Mouse (Mus musculus) hindbrain, embryonic 13.5 days (tissue): ENCODE results near the gene Tex101. TPM values are rescaled to one million over a fixed set of nuclear protein-coding genes. Genes with fewer than 3 reads are reported as not detected.
"Not testable (repeated sequence)": the region's sequence is repeated elsewhere in the genome, so short reads cannot be mapped to it uniquely, and the experiment has no call there.

ENCODE experiments used
- ATAC-seq: fragments of 200-750 bp; cut with Nextera tagmentation; 2 replicates; pipeline ENCODE4 v1.8.0; 2017; ENCODE audit warnings: moderate TSS enrichment; ENCODE audit not compliant: low FRiP score
- H3K27ac ChIP-seq: fragments of 300-500 bp; sonication (generic); 2 replicates; pipeline ENCODE4 v1.5.1; 2015; ENCODE audit warnings: inconsistent platforms, mild to moderate bottlenecking, moderate library complexity
- H3K27me3 ChIP-seq: fragments of 300-500 bp; sonication (generic); 2 replicates; pipeline ENCODE4 v1.6.1; 2015; ENCODE audit warnings: mild to moderate bottlenecking, inconsistent platforms
- H3K36me3 ChIP-seq: fragments of 300-500 bp; sonication (generic); 2 replicates; pipeline ENCODE4 v1.6.1; 2015; ENCODE audit warnings: mild to moderate bottlenecking, inconsistent platforms
- H3K4me1 ChIP-seq: fragments of 300-500 bp; sonication (generic); replicated peaks from 2 replicates; pipeline ENCODE4 v1.6.1; 2015; ENCODE audit warnings: inconsistent platforms
- H3K4me2 ChIP-seq: fragments of 300-500 bp; sonication (generic); 2 replicates; pipeline ENCODE4 v1.6.1; 2015; ENCODE audit warnings: inconsistent platforms, mild to moderate bottlenecking, moderate library complexity
- H3K4me3 ChIP-seq: fragments of 300-500 bp; sonication (generic); 2 replicates; pipeline ENCODE4 v1.5.1; 2015; ENCODE audit warnings: mild to moderate bottlenecking, inconsistent platforms
- H3K9ac ChIP-seq: fragments of 300-500 bp; sonication (generic); 2 replicates; pipeline ENCODE4 v1.6.1; 2015; ENCODE audit warnings: mild to moderate bottlenecking, inconsistent platforms
- H3K9me3 ChIP-seq: fragments of 300-500 bp; sonication (generic); 2 replicates; pipeline ENCODE4 v1.6.1; 2016; ENCODE audit warnings: inconsistent platforms
- WGBS: fragments of 180-500 bp; shearing (Covaris S2); methylation state at CpG from one replicate; pipeline ENCODE4 v1.1.7; 2015; 5-methylcytosine and 5-hydroxymethylcytosine counted together
- polyA plus RNA-seq: library from polyadenylated mRNA; unstranded; fragments of >200 nt; fragmentation: Nextera tagmentation; extraction: Ambion mirVana; gene quantifications from 2 replicates; pipeline ENCODE4 v1.2.1, GENCODE M21; 2015

Tex101 gene
- not detected in 2 replicates for polyA plus RNA-seq

- H3K9me3 ChIP-seq: no peaks in the 10 kb centered on the region
- no peak within 1 kb of the TSS for H3K4me2 ChIP-seq
- H3K4me3 ChIP-seq: no peak within 1 kb of the TSS
- no peak within 1 kb of the TSS for H3K27ac ChIP-seq
- no peaks in the 10 kb centered on the region for H3K27me3 ChIP-seq
- no peaks in the 10 kb centered on the region for H3K36me3 ChIP-seq
- ATAC-seq: no peak
- H3K9ac ChIP-seq: no peak within 1 kb of the TSS
- H3K4me1 ChIP-seq: no peaks in the 10 kb centered on the region
- WGBS: 93% methylated on average over 9 of the region's 9 CpGs
Measured at GRCm38 (mm10) chr7:24676575-24676974, at the start of gene Tex101. Gene Tex101 (minus strand): TSS chr7:24676675.

GRCm38 (mm10) chr7:24715039-24715438, 38.6 kb upstream of the Tex101 start:
- WGBS: 81% methylated on average over 6 of the region's 6 CpGs
- Histone ChIP-seq H3K27me3 (peaks cover 3% of the 10 kb centered on the region; the same call in 1 of the 2 replicates), H3K9me3 (no peaks in the 10 kb centered on the region), H3K4me3 (no peak overlapping the region), H3K4me2 (no peak overlapping the region), H3K27ac (no peak overlapping the region), H3K36me3 (no peaks in the 10 kb centered on the region), H3K9ac (no peak overlapping the region), H3K4me1 (peaks cover 5% of the 10 kb centered on the region; the same call in 1 of the 2 replicates)
- ATAC-seq: no peak

DNA sequence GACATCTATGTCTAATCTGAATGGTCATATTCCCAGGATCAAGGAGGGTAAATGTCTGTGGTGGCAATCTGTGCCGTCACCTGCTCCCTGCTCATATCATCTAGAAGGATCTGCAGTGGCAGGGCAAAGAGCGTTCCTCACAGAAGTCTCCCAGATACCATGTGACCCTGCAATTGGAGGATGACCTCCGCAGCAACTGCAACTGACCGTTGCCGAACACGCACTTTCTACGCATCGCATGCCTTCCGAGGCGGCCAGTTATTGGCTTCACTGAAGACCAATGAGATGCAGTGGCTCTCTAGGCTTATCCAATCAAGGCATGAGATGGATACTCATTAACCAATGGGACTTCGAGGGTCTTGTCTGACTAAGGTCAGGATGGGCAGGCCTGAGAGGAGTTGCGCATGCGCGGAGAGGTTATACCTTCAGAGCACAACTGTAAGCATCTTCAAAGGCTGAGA, 32.4 kb upstream of the Tex101 start, which contains the start of gene BC049730:
Gene BC049730 (plus strand): TSS at position 411 of the 461 bp plus-strand sequence.
- H3K36me3 ChIP-seq: no peaks in the 10 kb centered on the region
- no peak within 1 kb of the TSS for H3K9ac ChIP-seq
- no peak within 1 kb of the TSS for H3K4me2 ChIP-seq
- no peak within 1 kb of the TSS for H3K4me3 ChIP-seq
- ATAC-seq: no peak
- no peaks in the 10 kb centered on the region for H3K4me1 ChIP-seq
- H3K27ac ChIP-seq: no peak within 1 kb of the TSS
- WGBS: 92% methylated on average over 14 of the region's 14 CpGs
- H3K9me3 ChIP-seq: no peaks in the 10 kb centered on the region
- H3K27me3 ChIP-seq: 0 out of 2 replicates have a peak, but pooled peaks cover 2% of the 10 kb centered on the region

GRCm38 (mm10) chr7:24702841-24703240, 26.4 kb upstream of the Tex101 start:
- not testable (repeated sequence) for H3K4me3 ChIP-seq, H3K4me1 ChIP-seq, H3K4me2 ChIP-seq, H3K27ac ChIP-seq, H3K9me3 ChIP-seq, H3K27me3 ChIP-seq, H3K36me3 ChIP-seq, ATAC-seq, H3K9ac ChIP-seq
- 78% methylated on average over 9 of the region's 9 CpGs for WGBS

- not testable (repeated sequence) for H3K36me3 ChIP-seq, H3K27ac ChIP-seq, H3K9me3 ChIP-seq, ATAC-seq, H3K9ac ChIP-seq, H3K27me3 ChIP-seq, H3K4me3 ChIP-seq, H3K4me2 ChIP-seq, H3K4me1 ChIP-seq
- WGBS: 96% methylated on average over 4 of the region's 4 CpGs
Measured at GRCm38 (mm10) chr7:24697891-24698290, 21.4 kb upstream of the Tex101 start.

GRCm38 (mm10) chr7:24692693-24693092, 16.2 kb upstream of the Tex101 start:
- H3K4me2 ChIP-seq, H3K4me1 ChIP-seq, H3K9me3 ChIP-seq, H3K36me3 ChIP-seq, H3K4me3 ChIP-seq, ATAC-seq, H3K9ac ChIP-seq, H3K27ac ChIP-seq, H3K27me3 ChIP-seq: not testable (repeated sequence)
- WGBS: 87% methylated on average over 3 of the region's 3 CpGs

GRCm38 (mm10) chr7:24687519-24687918, 11.0 kb upstream of the Tex101 start:
- not testable (repeated sequence) for H3K27ac ChIP-seq, ATAC-seq, H3K36me3 ChIP-seq, H3K4me3 ChIP-seq, H3K4me1 ChIP-seq, H3K9ac ChIP-seq, H3K4me2 ChIP-seq, H3K27me3 ChIP-seq, H3K9me3 ChIP-seq
- 86% methylated on average over 10 of the region's 10 CpGs for WGBS

- not testable (repeated sequence) for H3K27me3 ChIP-seq, H3K27ac ChIP-seq, H3K4me2 ChIP-seq, H3K36me3 ChIP-seq, H3K4me1 ChIP-seq, H3K9me3 ChIP-seq, H3K4me3 ChIP-seq, H3K9ac ChIP-seq, ATAC-seq
- 79% methylated on average over 7 of the region's 7 CpGs for WGBS
Measured at GRCm38 (mm10) chr7:24684121-24684520, 7.6 kb upstream of the Tex101 start.

DNA sequence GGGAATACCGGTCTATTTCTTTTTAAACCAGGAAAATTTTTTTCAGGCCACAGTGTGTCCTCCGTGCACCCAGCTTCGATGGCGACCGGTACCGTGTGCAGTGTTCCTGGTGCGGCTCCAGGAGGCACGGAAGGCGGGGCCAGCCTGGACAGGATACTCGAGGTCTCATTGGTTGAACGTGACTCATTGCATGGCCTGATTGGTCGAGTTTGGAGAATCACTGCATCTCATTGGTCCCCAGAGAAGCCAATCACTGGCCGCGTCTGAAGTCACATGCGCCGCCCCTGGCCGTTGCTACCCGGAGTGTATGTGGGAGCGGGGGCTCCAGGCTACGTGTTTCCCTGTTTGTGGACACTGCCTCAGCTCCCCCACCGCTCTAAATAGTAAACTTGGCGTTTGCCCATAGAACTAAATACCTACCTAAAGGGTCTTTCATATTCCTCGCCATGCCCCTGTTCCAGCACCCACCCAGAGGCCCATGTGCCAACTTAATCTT, 4.5 kb downstream of the Tex101 start:
- no peak overlapping the region for H3K27ac ChIP-seq
- no peaks in the 10 kb centered on the region for H3K9me3 ChIP-seq
- no peaks in the 10 kb centered on the region for H3K36me3 ChIP-seq
- no peaks in the 10 kb centered on the region for H3K27me3 ChIP-seq
- WGBS: 94% methylated on average over 23 of the region's 23 CpGs
- no peak overlapping the region for H3K4me3 ChIP-seq
- H3K4me2 ChIP-seq: no peak overlapping the region
- H3K9ac ChIP-seq: no peak overlapping the region
- ATAC-seq: no peak
- no peaks in the 10 kb centered on the region for H3K4me1 ChIP-seq

DNA sequence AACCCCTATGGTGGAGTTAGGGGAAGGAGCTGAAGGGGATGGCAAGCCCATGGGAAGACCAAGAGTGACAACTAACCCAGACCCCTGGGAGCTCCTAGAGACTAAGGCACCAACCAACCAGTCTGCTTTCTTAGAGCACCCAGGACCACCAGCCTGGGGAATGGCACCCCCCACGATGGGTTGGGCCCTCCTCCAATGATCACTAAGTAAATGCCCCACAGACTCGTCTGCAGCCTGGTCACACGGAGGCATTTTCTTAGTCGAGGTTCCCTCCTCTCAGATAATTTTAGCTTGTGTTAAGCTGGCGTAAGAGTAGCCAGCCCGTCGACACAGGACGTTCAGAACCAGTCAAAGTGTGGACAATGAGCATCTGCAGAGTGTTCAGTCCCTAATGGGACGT, 11.5 kb downstream of the Tex101 start:
- 71% methylated on average over 9 of the region's 9 CpGs for WGBS
- no peaks in the 10 kb centered on the region for H3K4me1 ChIP-seq

DNA sequence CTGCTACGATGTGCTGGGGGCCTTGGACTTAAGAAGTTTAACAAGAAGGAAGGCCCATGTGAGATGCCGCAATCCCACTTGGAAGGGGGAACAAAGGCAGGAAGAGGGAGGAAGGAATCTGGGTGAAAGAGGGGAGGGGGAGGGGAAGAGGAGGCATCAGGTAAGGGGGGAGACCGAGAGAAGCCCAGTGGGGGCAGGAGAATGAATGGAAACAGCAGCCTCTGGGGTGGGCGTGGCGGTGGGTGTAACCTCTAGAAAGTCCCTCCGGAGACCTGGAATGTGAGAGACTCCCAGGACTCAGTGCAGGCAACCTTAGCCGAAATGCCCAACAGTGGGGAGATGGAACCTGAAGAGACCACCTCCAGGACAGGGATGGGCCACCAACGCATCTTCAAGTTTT, 12.2 kb downstream of the Tex101 start:
- H3K4me3 ChIP-seq: no peak overlapping the region
- H3K4me1 ChIP-seq: no peaks in the 10 kb centered on the region
- H3K4me2 ChIP-seq: no peak overlapping the region
- H3K9ac ChIP-seq: no peak overlapping the region
- no peak overlapping the region for H3K27ac ChIP-seq
- H3K9me3 ChIP-seq: no peaks in the 10 kb centered on the region
- no peaks in the 10 kb centered on the region for H3K27me3 ChIP-seq
- ATAC-seq: no peak
- no peaks in the 10 kb centered on the region for H3K36me3 ChIP-seq
- 49% methylated on average over 8 of the region's 8 CpGs for WGBS

More for the DNA sequence above, 11.5 kb downstream of the Tex101 start:
- no peak overlapping the region for H3K9ac ChIP-seq
- ATAC-seq: no peak
- no peak overlapping the region for H3K4me3 ChIP-seq
- no peaks in the 10 kb centered on the region for H3K9me3 ChIP-seq
- no peak overlapping the region for H3K4me2 ChIP-seq
- no peak overlapping the region for H3K27ac ChIP-seq
- H3K36me3 ChIP-seq: no peaks in the 10 kb centered on the region
- no peaks in the 10 kb centered on the region for H3K27me3 ChIP-seq

GRCm38 (mm10) chr7:24662575-24662974, 13.9 kb downstream of the Tex101 start:
- no peak overlapping the region for H3K4me2 ChIP-seq
- WGBS: 17% methylated on average over 8 of the region's 8 CpGs
- no peak overlapping the region for H3K9ac ChIP-seq
- no peak overlapping the region for H3K4me3 ChIP-seq
- no peaks in the 10 kb centered on the region for H3K9me3 ChIP-seq
- H3K4me1 ChIP-seq: no peaks in the 10 kb centered on the region
- no peaks in the 10 kb centered on the region for H3K36me3 ChIP-seq
- no peak overlapping the region for H3K27ac ChIP-seq
- peak; percentile 69 for ATAC-seq
- no peaks in the 10 kb centered on the region for H3K27me3 ChIP-seq

- H3K9ac ChIP-seq: no peak overlapping the region
- no peaks in the 10 kb centered on the region for H3K36me3 ChIP-seq
- no peak overlapping the region for H3K4me3 ChIP-seq
- no peaks in the 10 kb centered on the region for H3K4me1 ChIP-seq
- 74% methylated on average over 17 of the region's 17 CpGs for WGBS
- no peak for ATAC-seq
- H3K4me2 ChIP-seq: no peak overlapping the region
- no peaks in the 10 kb centered on the region for H3K9me3 ChIP-seq
- H3K27me3 ChIP-seq: no peaks in the 10 kb centered on the region
- no peak overlapping the region for H3K27ac ChIP-seq
Measured at GRCm38 (mm10) chr7:24661118-24661904, 15.2 kb downstream of the Tex101 start.
